Mouse (Mus musculus) embryonic fibroblast, embryonic 13.5 days (primary cell): ENCODE data around the gene Immp2l.

Source experiments
- CTCF ChIP-seq: IDR thresholded peaks from 2 replicates; pipeline ENCODE4 v1.5.1; 2011; ENCODE audit warnings: mild to moderate bottlenecking, control low read depth, low read length, moderate library complexity, borderline replicate concordance; ENCODE audit not compliant: insufficient read depth
- POLR2A ChIP-seq: IDR thresholded peaks from 2 replicates; pipeline ENCODE4 v1.6.1; 2011; ENCODE audit warnings: low read depth, mild to moderate bottlenecking, control low read depth, low read length, moderate library complexity

DNA sequence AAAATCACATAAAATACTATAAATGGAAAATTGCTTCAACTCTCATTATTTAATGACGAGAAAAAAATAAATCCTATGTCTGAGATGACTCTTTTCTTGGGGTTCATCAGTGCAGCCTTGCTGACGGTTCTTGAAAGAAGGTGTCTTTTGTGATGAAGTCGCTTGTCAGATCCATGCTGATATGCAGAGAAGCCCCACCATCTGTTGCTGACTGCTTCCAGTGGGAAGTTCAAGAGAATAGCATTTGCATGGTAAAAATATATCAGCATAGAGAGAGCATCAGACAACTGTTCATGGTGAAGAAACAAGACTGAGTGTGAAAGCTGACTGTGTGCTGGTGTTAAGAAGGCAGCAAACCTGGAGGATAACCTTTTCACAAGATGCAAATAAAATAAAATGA, 719.0 kb downstream of the Immp2l start:
- TF ChIP-seq CTCF (no peak), POLR2A (no peak)
